Mouse (Mus musculus): Measurements from ENCODE around the gene Aldh5a1. TPM values are rescaled to one million over a fixed set of nuclear protein-coding genes. Genes with fewer than 3 reads are reported as not detected.
A peak's percentile ranks its signal among the peaks of the same experiment; 100 is the strongest.

The Aldh5a1 gene
- polyA plus RNA-seq, 1 experiment = 5.3 TPM

DNA sequence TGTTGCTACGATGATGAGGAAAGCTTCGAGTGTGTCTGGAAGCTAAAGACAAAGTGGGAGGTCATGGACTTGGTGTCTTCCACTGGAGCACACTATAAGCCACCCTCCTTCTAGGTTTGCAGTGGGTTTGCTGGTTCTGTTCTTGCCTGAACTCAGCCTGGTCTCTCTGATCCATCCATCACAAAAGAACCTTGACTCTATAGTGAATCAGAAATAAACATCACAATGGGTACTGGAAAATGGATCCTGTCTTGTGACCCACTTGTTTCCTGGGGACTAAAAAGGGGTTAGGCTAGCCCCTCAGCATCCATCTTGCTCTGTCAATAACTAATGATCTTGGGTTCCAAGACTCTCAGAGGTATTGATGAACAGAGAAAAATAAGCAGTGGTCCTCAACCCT lies 35.5 kb downstream of the Aldh5a1 start:
- no peak for TF ChIP-seq CTCF (IDR thresholded peaks at IDR 0.05; ENCODE audit: extremely low read depth, insufficient read length, insufficient replicate concordance, low read depth, low read length)
- TF ChIP-seq POLR2A (IDR thresholded peaks at IDR 0.05; ENCODE audit: low read depth, low read length) = no peak
- WGBS = 92% methylated on average over 2 of the region's 2 CpGs
- H3K27me3 ChIP-seq (ENCODE audit: control insufficient read depth, insufficient read depth, low read length) = no peaks in the 10 kb centered on the region
- H3K4me3 ChIP-seq (ENCODE audit: low read depth, low read length) = no peak overlapping the region
- H3K27ac ChIP-seq (ENCODE audit: insufficient read depth, low read depth, low read length) = no peak overlapping the region
- H3K4me1 ChIP-seq (ENCODE audit: control insufficient read depth, insufficient read depth, insufficient read length, low read length) = no peaks in the 10 kb centered on the region
- peaks cover 7% of the 10 kb centered on the region for H3K36me3 ChIP-seq (ENCODE audit: control insufficient read depth, insufficient read depth, low read length)

GRCm38 (mm10) chr13:24893880-24894279 lies 43.6 kb downstream of the Aldh5a1 start:
- H3K27ac ChIP-seq (ENCODE audit: insufficient read depth, low read depth, low read length) = peak overlapping the region; percentile 60
- TF ChIP-seq CTCF (IDR thresholded peaks at IDR 0.05; ENCODE audit: extremely low read depth, insufficient read length, insufficient replicate concordance, low read depth, low read length) (no peak), POLR2A (IDR thresholded peaks at IDR 0.05; ENCODE audit: low read depth, low read length) (no peak)
- 30% methylated on average over 2 of the region's 2 CpGs for WGBS
- peaks cover 14% of the 10 kb centered on the region; the same call in 1 of the 2 replicates for H3K4me1 ChIP-seq (ENCODE audit: control insufficient read depth, insufficient read depth, insufficient read length, low read length)
- no peaks in the 10 kb centered on the region for H3K27me3 ChIP-seq (ENCODE audit: control insufficient read depth, insufficient read depth, low read length)
- H3K4me3 ChIP-seq (ENCODE audit: low read depth, low read length) = no peak overlapping the region
- 0 out of 2 replicates have a peak, but pooled peaks cover 2% of the 10 kb centered on the region for H3K36me3 ChIP-seq (ENCODE audit: control insufficient read depth, insufficient read depth, low read length)

- H3K27ac ChIP-seq (ENCODE audit: insufficient read depth, low read depth, low read length) = no peak overlapping the region
- TF ChIP-seq CTCF (IDR thresholded peaks at IDR 0.05; ENCODE audit: extremely low read depth, insufficient read length, insufficient replicate concordance, low read depth, low read length) (no peak), POLR2A (IDR thresholded peaks at IDR 0.05; ENCODE audit: low read depth, low read length) (no peak)
- 35% methylated on average over 3 of the region's 3 CpGs for WGBS
- no peak overlapping the region for H3K4me3 ChIP-seq (ENCODE audit: low read depth, low read length)
- peaks cover 7% of the 10 kb centered on the region for H3K36me3 ChIP-seq (ENCODE audit: control insufficient read depth, insufficient read depth, low read length)
- peaks cover 18% of the 10 kb centered on the region; the same call in 1 of the 2 replicates for H3K4me1 ChIP-seq (ENCODE audit: control insufficient read depth, insufficient read depth, insufficient read length, low read length)
- H3K27me3 ChIP-seq (ENCODE audit: control insufficient read depth, insufficient read depth, low read length) = no peaks in the 10 kb centered on the region
These were observed 44.9 kb downstream of the Aldh5a1 start for GRCm38 (mm10) chr13:24892516-24892915.

DNA sequence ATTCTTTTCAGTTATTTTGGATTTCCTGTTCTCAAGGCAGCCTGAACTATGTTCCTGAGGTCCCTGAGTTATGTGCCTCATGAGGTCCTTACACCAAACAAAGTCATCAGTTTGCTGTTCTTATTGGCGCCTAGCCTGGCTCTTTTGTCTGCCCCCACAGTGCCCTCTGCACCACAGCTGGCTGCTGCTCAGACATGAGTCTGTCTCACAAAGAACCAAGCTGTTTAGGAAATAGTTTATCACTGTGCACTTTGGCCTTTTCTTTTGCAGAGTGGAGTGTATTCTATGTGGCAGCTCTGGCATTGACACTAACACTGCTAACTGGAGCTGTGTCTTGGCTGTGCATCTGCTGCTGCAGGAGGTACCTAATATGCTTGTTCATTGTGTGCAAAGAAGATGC lies 47.9 kb downstream of the Aldh5a1 start:
- Histone ChIP-seq H3K36me3 (ENCODE audit: control insufficient read depth, insufficient read depth, low read length) (peaks cover 5% of the 10 kb centered on the region), H3K4me1 (ENCODE audit: control insufficient read depth, insufficient read depth, insufficient read length, low read length) (peaks cover 23% of the 10 kb centered on the region), H3K27me3 (ENCODE audit: control insufficient read depth, insufficient read depth, low read length) (no peaks in the 10 kb centered on the region), H3K4me3 (ENCODE audit: low read depth, low read length) (no peak overlapping the region), H3K27ac (ENCODE audit: insufficient read depth, low read depth, low read length) (peak overlapping the region; percentile 28; the same call in 1 of the 2 replicates)
- WGBS = 23% methylated on average over 1 of the region's 1 CpGs
- no peak for TF ChIP-seq CTCF (IDR thresholded peaks at IDR 0.05; ENCODE audit: extremely low read depth, insufficient read length, insufficient replicate concordance, low read depth, low read length)
- no peak for TF ChIP-seq POLR2A (IDR thresholded peaks at IDR 0.05; ENCODE audit: low read depth, low read length)

DNA sequence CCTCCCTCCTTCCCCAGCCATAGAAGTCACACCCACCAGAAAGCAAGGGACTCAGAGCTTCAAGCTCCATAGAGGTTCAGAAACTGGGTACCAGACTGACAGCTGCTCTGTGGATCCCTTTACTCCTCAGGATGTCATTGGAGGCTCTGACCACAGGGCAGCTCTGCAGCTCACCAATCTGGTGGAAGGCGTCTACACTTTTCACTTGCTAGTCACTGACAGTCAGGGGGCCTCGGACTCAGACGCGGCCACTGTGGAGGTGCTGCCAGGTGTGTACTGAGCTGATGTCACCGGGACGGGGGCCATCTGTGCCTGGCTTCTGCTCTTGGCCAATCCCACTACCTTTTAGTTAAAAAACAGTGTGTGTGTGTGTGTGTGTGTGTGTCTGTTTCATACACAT lies 55.0 kb downstream of the Aldh5a1 start:
- WGBS = 98% methylated on average over 6 of the region's 6 CpGs
- Histone ChIP-seq H3K27me3 (ENCODE audit: control insufficient read depth, insufficient read depth, low read length) (no peaks in the 10 kb centered on the region), H3K36me3 (ENCODE audit: control insufficient read depth, insufficient read depth, low read length) (peaks cover 9% of the 10 kb centered on the region), H3K4me3 (ENCODE audit: low read depth, low read length) (no peak overlapping the region), H3K4me1 (ENCODE audit: control insufficient read depth, insufficient read depth, insufficient read length, low read length) (peaks cover 22% of the 10 kb centered on the region), H3K27ac (ENCODE audit: insufficient read depth, low read depth, low read length) (no peak overlapping the region)
- TF ChIP-seq CTCF (IDR thresholded peaks at IDR 0.05; ENCODE audit: extremely low read depth, insufficient read length, insufficient replicate concordance, low read depth, low read length) (no peak), POLR2A (IDR thresholded peaks at IDR 0.05; ENCODE audit: low read depth, low read length) (no peak)

- peak overlapping the region; percentile 99 for H3K27ac ChIP-seq (ENCODE audit: insufficient read depth, low read depth, low read length)
- peaks cover 9% of the 10 kb centered on the region for H3K36me3 ChIP-seq (ENCODE audit: control insufficient read depth, insufficient read depth, low read length)
- WGBS = 40% methylated on average over 5 of the region's 5 CpGs
- peaks cover 21% of the 10 kb centered on the region for H3K4me1 ChIP-seq (ENCODE audit: control insufficient read depth, insufficient read depth, insufficient read length, low read length)
- H3K27me3 ChIP-seq (ENCODE audit: control insufficient read depth, insufficient read depth, low read length) = no peaks in the 10 kb centered on the region
- TF ChIP-seq POLR2A (IDR thresholded peaks at IDR 0.05; ENCODE audit: low read depth, low read length) = no peak
- no peak for TF ChIP-seq CTCF (IDR thresholded peaks at IDR 0.05; ENCODE audit: extremely low read depth, insufficient read length, insufficient replicate concordance, low read depth, low read length)
- no peak overlapping the region for H3K4me3 ChIP-seq (ENCODE audit: low read depth, low read length)
These were observed 56.8 kb downstream of the Aldh5a1 start for GRCm38 (mm10) chr13:24880704-24881103.

- H3K4me3 ChIP-seq (ENCODE audit: low read depth, low read length) = no peak overlapping the region
- H3K4me1 ChIP-seq (ENCODE audit: control insufficient read depth, insufficient read depth, insufficient read length, low read length) = peaks cover 17% of the 10 kb centered on the region
- 26% methylated on average over 6 of the region's 6 CpGs for WGBS
- H3K36me3 ChIP-seq (ENCODE audit: control insufficient read depth, insufficient read depth, low read length) = peaks cover 9% of the 10 kb centered on the region
- peak overlapping the region; percentile 99 for H3K27ac ChIP-seq (ENCODE audit: insufficient read depth, low read depth, low read length)
- H3K27me3 ChIP-seq (ENCODE audit: control insufficient read depth, insufficient read depth, low read length) = no peaks in the 10 kb centered on the region
- TF ChIP-seq POLR2A (IDR thresholded peaks at IDR 0.05; ENCODE audit: low read depth, low read length) (no peak), CTCF (IDR thresholded peaks at IDR 0.05; ENCODE audit: extremely low read depth, insufficient read length, insufficient replicate concordance, low read depth, low read length) (no peak)
These were observed 57.3 kb downstream of the Aldh5a1 start for GRCm38 (mm10) chr13:24880208-24880607.
